Comparison of ENCODE assay signal across 7 mouse cellular contexts in genomic region chr2:167436371-167436770, GRCm38 (mm10).
"Had no signal": no experiment of that assay in that cellular context is flagged by ENCODE, and none has a peak within 500 bp of the region (broad histone marks: within the 10 kb centered on the region; RNA-seq: fewer than 3 reads in every experiment).

No protein-coding gene starts in this region.

- DNase-seq: liver, embryonic 13.5 days; lung, adult 2 months; lung, postnatal 14 days; lung, postnatal 4 days; midbrain, embryonic 14.5 days; thymus, adult 18-20 months; thymus, postnatal 36 days had no signal
